Mouse (Mus musculus) inflammation-experienced regulatory T-cells, adult 6 months (primary cell): ENCODE data around the gene Pik3r6. TPM values are rescaled to one million over a fixed set of nuclear protein-coding genes. Genes with fewer than 3 reads are reported as not detected.

Source experiments
- ATAC-seq: one replicate; pipeline ENCODE4 v1.8.0; 2017
- polyA plus RNA-seq, 3 experiments: library from polyadenylated mRNA; unstranded; fragments of 100-300 nt; shearing (Covaris generic); gene quantifications; one replicate each; pipeline ENCODE4 v1.2.1; 2017

Pik3r6 gene
- polyA plus RNA-seq, 3 experiments from 2014 or later = not detected

DNA sequence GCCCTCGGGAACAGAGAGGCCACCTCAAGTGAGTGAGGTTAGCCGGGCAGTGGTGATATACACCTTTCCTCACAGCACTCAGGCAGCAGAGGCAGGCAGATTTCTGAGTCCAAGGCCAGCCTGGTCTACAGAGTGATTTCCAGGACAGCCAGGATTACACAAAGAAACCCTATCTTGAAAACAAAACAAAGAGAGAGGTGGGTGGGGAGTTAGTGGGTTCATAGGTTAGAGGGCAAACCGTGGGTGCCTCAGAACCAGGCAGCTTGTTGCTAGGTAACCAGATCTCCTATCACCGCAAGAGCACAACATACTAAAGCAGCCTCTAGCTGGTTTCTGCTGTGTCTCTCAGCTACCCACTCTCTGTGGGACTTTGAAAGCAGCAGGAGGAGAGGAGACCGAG is 83.9 kb downstream of the Pik3r6 start, which contains the start of gene Ccdc42:
Gene Ccdc42, plus strand, starts transcription at position 301 of the 400 bp plus-strand sequence.
- no peak for ATAC-seq

DNA sequence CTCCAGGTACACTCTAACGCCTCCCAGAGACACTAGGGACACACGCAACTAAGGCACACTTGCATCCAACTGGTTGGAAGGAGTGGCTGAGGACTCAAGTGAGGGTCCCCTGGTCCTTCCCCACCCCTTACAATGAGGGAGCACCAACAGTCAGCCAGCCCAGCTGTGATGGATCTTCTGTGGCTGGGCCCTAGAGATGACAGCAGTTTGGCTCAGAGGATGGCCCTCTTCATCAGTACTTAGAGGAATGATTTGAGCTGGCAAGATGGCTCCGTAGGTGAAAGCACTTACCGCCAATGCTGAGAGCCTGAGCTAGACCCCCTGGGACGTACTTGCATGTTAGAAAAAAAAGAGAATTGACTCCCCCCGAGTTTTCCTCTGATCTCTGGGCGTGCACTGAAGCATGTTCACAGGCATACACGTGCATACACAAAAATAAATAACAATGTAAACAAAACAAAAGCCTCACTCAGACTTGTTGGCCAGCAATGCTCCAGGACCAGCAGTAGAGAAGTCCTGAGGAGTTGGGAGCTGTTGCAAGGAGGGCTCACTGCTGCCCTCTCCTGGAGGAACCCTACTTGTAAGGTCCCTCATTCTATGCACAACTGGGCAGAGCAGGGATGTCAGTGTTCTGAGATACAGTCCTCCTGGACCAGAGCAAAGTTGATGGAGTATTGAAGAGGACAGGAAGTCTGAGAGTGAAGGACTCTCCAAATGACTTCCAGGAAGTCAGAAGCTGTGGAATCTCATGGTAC is 86.4 kb downstream of the Pik3r6 start:
- no peak for ATAC-seq

DNA sequence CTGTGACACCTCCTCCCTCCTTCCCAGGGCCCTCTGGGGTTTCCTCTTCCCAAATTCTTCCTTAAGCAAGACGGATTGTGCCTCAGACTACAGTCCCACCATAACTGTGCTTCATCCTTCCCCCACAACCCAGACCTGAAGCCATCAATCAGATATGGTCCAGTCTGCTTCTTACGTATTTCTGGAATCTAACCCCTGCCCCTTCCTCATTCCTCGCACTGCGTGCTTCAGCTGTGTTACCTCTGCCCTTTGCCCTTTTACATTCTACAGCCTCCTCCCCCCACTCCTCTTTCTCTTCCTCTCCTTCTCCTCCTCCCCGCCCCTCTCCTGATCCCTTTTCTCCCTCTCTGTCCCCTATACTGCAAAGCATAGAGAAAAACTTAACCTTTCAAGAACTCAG is 88.9 kb downstream of the Pik3r6 start:
- no peak for ATAC-seq

DNA sequence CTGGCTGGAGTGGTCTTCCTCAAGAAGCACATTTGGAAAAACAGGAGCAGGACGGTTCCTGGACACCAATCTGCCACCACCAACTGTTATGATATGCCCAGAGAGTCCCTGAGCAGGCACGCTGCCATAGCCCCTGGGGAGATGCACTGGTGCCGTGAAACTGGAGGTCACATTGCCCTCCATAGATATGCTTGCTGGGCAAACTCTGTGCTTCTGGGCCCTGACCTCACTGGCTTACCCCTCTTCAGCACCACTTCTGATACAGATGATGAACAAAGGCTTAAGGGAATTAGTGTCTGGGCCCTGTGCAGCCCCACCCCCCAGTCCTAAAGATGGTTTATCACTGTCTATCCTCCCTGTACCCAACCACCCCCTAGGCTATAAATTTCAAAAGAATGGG is 90.4 kb downstream of the Pik3r6 start:
- ATAC-seq = no peak

DNA sequence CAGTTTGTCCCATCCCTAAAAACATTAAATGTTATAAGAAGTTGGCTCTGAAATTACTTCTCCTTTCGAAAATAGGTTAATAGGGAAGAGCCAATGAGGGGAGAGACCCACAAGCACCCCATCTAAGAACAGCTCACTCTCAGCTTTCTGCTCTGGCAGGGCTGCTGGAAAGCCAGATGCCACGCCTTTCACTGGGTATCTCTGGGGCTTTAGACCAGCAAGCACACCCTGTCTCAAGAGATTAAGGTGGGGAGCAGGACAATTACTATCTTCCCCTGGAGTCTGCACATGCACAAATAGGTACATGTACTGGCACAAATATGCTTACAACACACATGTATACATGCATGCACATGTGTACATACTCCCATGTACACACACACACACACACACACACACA is 95.1 kb downstream of the Pik3r6 start:
- no peak for ATAC-seq

DNA sequence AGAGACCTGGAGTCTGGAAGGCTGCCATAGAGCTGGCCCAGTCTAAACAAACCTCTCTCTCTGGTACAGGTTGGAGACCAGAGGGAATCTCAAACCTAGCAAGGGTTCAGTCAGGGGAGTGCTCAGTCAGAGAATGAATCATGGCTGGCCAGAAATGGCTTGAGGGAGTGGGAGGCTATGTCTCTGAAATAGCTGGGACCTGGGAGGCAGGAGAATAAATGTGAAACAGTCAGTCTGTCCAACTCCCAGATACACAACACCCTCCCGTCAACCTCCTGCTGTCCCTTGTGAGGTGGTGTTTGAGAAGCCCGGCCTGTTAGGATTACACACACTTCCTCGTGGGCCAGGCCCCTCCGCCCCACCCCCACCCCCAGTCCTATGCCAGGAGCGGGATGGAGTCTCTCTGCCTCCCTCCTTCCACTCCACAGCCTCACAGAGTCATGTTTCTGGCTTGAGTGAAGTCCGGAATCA is 97.8 kb downstream of the Pik3r6 start:
- ATAC-seq = no peak

DNA sequence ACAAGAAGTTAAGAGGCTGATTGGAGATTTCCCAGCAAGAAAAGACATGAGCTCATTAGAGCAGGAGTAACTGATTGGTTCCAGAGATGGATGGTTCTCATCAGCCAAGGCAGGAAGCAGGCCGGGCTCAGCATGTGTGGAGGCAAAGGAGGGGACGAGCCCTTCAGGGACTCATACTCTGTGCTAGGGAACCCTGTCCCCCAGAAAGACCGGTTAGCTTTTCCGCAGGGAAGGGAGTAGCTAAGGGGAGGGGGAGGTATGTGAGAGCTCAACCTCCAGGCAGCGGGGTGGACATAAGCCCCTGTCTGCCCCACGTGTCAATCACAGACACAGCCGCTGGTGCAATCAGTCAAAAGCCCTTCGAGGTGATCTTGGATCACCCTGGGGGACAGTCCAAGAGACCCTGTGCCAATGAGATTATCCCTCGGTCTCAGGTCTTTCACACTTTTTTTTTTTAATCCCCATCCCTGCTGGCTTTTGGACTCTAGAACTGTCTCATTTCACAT is 98.7 kb downstream of the Pik3r6 start:
- no peak for ATAC-seq

Other genes starting within 250 kb of the Pik3r6 start
- gene Ntn1, start 102.2 kb upstream of the Pik3r6 start, polyA plus RNA-seq = under 1 TPM; 0.13 to 0.31 (median 0.18) TPM
- 10 to 100 TPM; 18.4 to 24.9 (median 20.6) TPM for gene Pik3r5, start 70.9 kb upstream of the Pik3r6 start, polyA plus RNA-seq
- gene Mfsd6l, start 53.2 kb downstream of the Pik3r6 start, polyA plus RNA-seq = not detected
- gene Ccdc42, start 84.0 kb downstream of the Pik3r6 start, polyA plus RNA-seq = not detected
- 1 to 10 TPM; 1.4 to 6.1 (median 2.7) TPM for gene Myh10, start 188.5 kb downstream of the Pik3r6 start, polyA plus RNA-seq